Mouse (Mus musculus): ENCODE measurements at regions not wholly inside any gene's neighbourhood (a gene's known extent, or its start where the extent isn't known, plus 50 kb on each side); places are given as distances from the start of the nearest gene placed in this dataset.
"Not testable (repeated sequence)": the region's sequence is repeated elsewhere in the genome, so short reads cannot be mapped to it uniquely, and the experiment has no call there.

DNA sequence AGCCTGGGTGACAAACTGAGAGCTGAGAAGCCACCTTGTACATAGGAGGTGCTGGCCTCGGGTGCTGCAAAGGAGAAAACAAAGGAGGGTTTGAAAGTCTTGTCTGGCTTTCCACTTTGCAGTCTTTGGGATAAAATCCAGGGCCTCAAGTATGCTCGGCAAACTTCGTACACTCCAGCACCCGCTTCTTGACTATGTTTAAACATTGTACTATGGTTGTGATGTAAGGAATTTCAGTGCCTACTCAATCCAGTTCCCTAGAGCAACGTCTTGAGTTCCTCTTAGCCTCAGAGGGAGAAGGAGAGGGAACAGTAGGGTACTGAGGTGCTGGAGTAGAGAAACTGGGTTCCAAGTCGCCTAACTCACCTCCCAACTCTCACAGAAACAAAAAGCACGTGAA is 77.4 kb upstream of the Adgrl2 start:
- no peak overlapping the region for H3K27ac ChIP-seq (ENCODE audit: low read depth, low read length)
- H3K4me2 ChIP-seq (ENCODE audit: low read length): no peak overlapping the region
- no peak overlapping the region for H3K4me3 ChIP-seq (ENCODE audit: low read length)
- ATAC-seq: no peak
- no peaks in the 10 kb centered on the region for H3K9me3 ChIP-seq (ENCODE audit: control insufficient read depth, low read length)
- H3K4me1 ChIP-seq (ENCODE audit: control insufficient read depth, insufficient read depth, low read depth, low read length): no peaks in the 10 kb centered on the region
- no peaks in the 10 kb centered on the region for H3K36me3 ChIP-seq (ENCODE audit: control insufficient read depth, insufficient read depth, low read length)
- no peaks in the 10 kb centered on the region; the same call in 1 of the 2 replicates for H3K27me3 ChIP-seq (replicated peaks; ENCODE audit: control insufficient read depth, insufficient read depth, low read length)
- WGBS: 88% methylated on average over 7 of the region's 7 CpGs
- H3K9ac ChIP-seq (ENCODE audit: low read depth, low read length): no peak overlapping the region

DNA sequence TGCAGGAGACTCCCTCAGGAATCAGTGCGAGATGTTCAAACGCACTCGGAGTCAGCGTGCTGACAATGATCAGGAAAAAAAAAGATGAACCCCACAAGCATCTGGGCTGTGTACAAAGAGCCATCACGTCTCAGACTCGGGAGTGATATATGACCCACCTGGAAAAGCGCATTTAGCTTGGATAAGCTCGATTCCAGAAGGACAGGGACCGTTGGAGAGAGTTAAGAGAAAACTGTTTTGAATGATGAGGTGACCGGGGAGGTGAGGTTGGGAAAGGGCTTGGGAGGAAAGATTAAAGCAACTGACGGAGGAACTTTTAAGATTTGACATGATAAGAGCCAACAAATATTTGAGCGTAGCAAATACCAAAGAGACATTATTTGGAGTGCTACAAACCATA is 64.7 kb upstream of the Adgrl2 start:
- whole genome bisulfite sequencing: 61% methylated on average over 12 of the region's 12 CpGs

DNA sequence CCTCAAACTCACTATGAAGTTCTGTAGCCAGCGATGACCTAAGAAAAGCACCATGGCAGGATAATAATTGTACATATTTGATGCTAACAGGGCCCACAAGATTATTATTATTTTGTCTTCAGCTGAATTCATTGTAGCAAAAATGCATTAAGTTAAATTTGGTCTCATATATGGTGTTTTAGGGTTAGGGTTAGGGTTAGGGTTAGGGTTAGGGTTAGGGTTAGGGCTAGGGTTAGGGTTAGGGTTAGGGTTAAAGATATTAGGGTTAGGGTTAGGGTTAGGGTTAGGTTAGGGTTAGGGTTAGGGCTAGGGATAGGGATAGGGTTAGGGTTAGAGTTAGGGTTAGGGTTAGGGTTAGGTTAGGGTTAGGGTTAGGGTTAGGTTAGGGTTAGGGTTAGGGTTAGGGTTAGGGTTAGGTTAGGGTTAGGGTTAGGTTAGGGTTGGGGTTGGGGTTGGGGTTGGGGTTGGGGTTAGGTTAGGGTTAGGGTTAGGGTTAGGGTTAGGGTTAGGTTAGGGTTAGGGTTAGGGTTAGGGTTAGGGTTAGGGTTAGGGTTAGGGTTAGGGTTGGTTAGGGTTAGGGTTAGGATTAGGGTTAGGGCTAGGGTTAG is 62.0 kb upstream of the Adgrl2 start:
- WGBS: 93% methylated on average over 1 of the region's 1 CpGs
- not testable (repeated sequence) for H3K4me2 ChIP-seq (ENCODE audit: low read length); ATAC-seq; H3K27me3 ChIP-seq (replicated peaks; ENCODE audit: control insufficient read depth, insufficient read depth, low read length); H3K9me3 ChIP-seq (ENCODE audit: control insufficient read depth, low read length); H3K4me3 ChIP-seq (ENCODE audit: low read length); H3K27ac ChIP-seq (ENCODE audit: low read depth, low read length); H3K4me1 ChIP-seq (ENCODE audit: control insufficient read depth, insufficient read depth, low read depth, low read length); H3K9ac ChIP-seq (ENCODE audit: low read depth, low read length); H3K36me3 ChIP-seq (ENCODE audit: control insufficient read depth, insufficient read depth, low read length)

More for the DNA sequence above, 64.7 kb upstream of the Adgrl2 start:
- ATAC-seq: no peak
- no peaks in the 10 kb centered on the region for H3K27me3 ChIP-seq (replicated peaks; ENCODE audit: control insufficient read depth, insufficient read depth, low read length)
- H3K4me3 ChIP-seq (ENCODE audit: low read length): no peak overlapping the region
- no peak overlapping the region for H3K27ac ChIP-seq (ENCODE audit: low read depth, low read length)
- H3K9ac ChIP-seq (ENCODE audit: low read depth, low read length): no peak overlapping the region
- no peaks in the 10 kb centered on the region for H3K36me3 ChIP-seq (ENCODE audit: control insufficient read depth, insufficient read depth, low read length)
- no peak overlapping the region for H3K4me2 ChIP-seq (ENCODE audit: low read length)
- H3K4me1 ChIP-seq (ENCODE audit: control insufficient read depth, insufficient read depth, low read depth, low read length): no peaks in the 10 kb centered on the region
- H3K9me3 ChIP-seq (ENCODE audit: control insufficient read depth, low read length): no peaks in the 10 kb centered on the region

DNA sequence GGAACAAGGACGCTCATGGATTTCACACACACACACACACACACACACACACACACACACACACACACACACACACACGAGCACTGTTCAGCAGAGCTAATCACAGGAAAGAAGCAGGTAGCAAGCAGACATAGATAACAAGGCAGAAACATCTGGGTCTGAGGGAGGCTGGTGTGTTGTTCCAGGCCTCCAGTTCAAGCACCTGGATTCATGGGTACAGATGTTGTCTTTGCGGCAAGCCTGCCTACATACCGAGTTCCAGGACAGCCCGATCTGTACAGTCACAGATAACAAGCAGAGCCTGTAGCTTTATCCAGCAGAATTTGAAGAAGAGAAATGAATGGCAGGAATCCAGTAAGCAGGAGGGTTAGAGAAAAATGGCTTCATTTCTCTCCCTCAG is 55.0 kb upstream of the Adgrl2 start:
- no peak overlapping the region for H3K4me3 ChIP-seq (ENCODE audit: low read length)
- ATAC-seq: no peak
- no peak overlapping the region for H3K9ac ChIP-seq (ENCODE audit: low read depth, low read length)
- 86% methylated on average over 5 of the region's 5 CpGs for WGBS
- no peak overlapping the region for H3K4me2 ChIP-seq (ENCODE audit: low read length)
- no peaks in the 10 kb centered on the region for H3K36me3 ChIP-seq (ENCODE audit: control insufficient read depth, insufficient read depth, low read length)
- H3K27me3 ChIP-seq (replicated peaks; ENCODE audit: control insufficient read depth, insufficient read depth, low read length): no peaks in the 10 kb centered on the region
- H3K27ac ChIP-seq (ENCODE audit: low read depth, low read length): no peak overlapping the region
- H3K9me3 ChIP-seq (ENCODE audit: control insufficient read depth, low read length): no peaks in the 10 kb centered on the region
- H3K4me1 ChIP-seq (ENCODE audit: control insufficient read depth, insufficient read depth, low read depth, low read length): no peaks in the 10 kb centered on the region; the same call in 1 of the 2 replicates

DNA sequence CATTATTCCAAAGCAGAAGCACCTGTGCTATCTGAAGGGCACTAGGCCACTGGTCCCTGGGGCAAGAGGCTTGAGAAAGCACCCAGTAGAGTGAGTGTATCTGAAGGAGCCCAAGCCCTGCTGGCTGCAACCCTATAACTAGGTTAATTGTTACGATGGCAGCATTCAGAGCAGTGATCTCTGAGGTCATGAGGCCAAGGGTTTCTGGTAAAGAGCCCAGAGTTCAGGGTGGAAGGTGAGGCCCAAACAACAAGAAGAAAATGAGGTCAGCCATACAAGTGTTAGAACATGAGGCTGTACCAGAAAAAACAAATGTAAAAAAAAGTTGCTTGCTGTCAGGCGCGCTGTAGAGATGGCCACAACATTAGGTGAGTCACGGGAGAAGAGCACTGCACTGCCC is 53.5 kb upstream of the Adgrl2 start:
- Histone ChIP-seq H3K4me2 (ENCODE audit: low read length) (no peak overlapping the region), H3K27ac (ENCODE audit: low read depth, low read length) (no peak overlapping the region), H3K4me1 (ENCODE audit: control insufficient read depth, insufficient read depth, low read depth, low read length) (no peaks in the 10 kb centered on the region; the same call in 1 of the 2 replicates), H3K9me3 (ENCODE audit: control insufficient read depth, low read length) (no peaks in the 10 kb centered on the region), H3K36me3 (ENCODE audit: control insufficient read depth, insufficient read depth, low read length) (no peaks in the 10 kb centered on the region), H3K9ac (ENCODE audit: low read depth, low read length) (no peak overlapping the region), H3K4me3 (ENCODE audit: low read length) (no peak overlapping the region), H3K27me3 (replicated peaks; ENCODE audit: control insufficient read depth, insufficient read depth, low read length) (no peaks in the 10 kb centered on the region)
- WGBS: 76% methylated on average over 4 of the region's 4 CpGs
- no peak for ATAC-seq

DNA sequence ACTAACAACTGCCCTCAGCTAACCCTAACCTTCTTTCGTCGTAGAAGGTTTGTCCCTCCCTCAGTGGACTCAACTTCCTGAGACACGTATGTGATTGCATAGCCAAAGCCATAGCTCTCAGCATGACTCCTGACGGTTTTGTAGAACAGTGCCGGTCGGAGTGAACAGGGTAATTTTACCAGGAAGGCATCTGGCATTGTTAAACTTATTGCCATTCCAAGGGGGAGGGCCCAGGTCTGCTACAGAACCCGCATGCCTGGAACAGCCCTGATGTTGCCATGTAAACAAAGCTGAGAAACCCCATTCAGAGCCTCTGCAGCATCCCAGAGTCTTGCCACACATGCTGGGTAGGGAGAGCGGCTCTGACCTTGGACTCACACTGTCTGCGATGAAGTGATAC is 52.2 kb upstream of the Adgrl2 start:
- Histone ChIP-seq H3K9me3 (ENCODE audit: control insufficient read depth, low read length) (no peaks in the 10 kb centered on the region), H3K27ac (ENCODE audit: low read depth, low read length) (no peak overlapping the region), H3K4me1 (ENCODE audit: control insufficient read depth, insufficient read depth, low read depth, low read length) (no peaks in the 10 kb centered on the region; the same call in 1 of the 2 replicates), H3K4me2 (ENCODE audit: low read length) (peak overlapping the region; percentile 36; the same call in 1 of the 2 replicates), H3K9ac (ENCODE audit: low read depth, low read length) (no peak overlapping the region), H3K36me3 (ENCODE audit: control insufficient read depth, insufficient read depth, low read length) (no peaks in the 10 kb centered on the region), H3K4me3 (ENCODE audit: low read length) (no peak overlapping the region), H3K27me3 (replicated peaks; ENCODE audit: control insufficient read depth, insufficient read depth, low read length) (no peaks in the 10 kb centered on the region)
- WGBS: 13% methylated on average over 9 of the region's 9 CpGs
- ATAC-seq: peak; percentile 78

DNA sequence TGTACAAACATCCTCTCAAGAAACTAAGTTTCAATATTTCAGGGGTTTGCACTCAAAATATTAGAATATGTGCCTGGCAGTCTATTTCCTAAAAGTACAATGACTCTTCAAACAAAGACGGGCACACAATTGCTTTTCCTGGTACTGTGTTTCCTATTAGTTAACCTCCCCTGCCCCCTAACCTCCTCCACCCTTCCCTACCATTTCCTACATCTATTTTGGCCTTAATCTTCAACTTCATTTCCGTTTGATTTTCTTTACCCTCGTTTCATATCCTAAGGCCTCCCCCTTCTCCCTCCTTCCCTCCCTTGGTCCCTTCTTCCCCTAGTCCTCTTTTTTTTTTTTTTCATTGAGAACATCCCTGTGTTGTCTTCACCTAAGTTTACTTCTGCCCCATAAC is 50.8 kb upstream of the Adgrl2 start:
- H3K4me2 ChIP-seq (ENCODE audit: low read length): no peak overlapping the region
- H3K36me3 ChIP-seq (ENCODE audit: control insufficient read depth, insufficient read depth, low read length): no peaks in the 10 kb centered on the region
- no peaks in the 10 kb centered on the region; the same call in 1 of the 2 replicates for H3K4me1 ChIP-seq (ENCODE audit: control insufficient read depth, insufficient read depth, low read depth, low read length)
- no peak overlapping the region for H3K27ac ChIP-seq (ENCODE audit: low read depth, low read length)
- no peaks in the 10 kb centered on the region for H3K9me3 ChIP-seq (ENCODE audit: control insufficient read depth, low read length)
- H3K4me3 ChIP-seq (ENCODE audit: low read length): no peak overlapping the region
- no peaks in the 10 kb centered on the region for H3K27me3 ChIP-seq (replicated peaks; ENCODE audit: control insufficient read depth, insufficient read depth, low read length)
- WGBS: 55% methylated on average over 3 of the region's 3 CpGs
- H3K9ac ChIP-seq (ENCODE audit: low read depth, low read length): no peak overlapping the region
- ATAC-seq: no peak
